Mouse (Mus musculus): ENCODE data around the gene Rnase10.
"Not testable (repeated sequence)": the region's sequence is repeated elsewhere in the genome, so short reads cannot be mapped to it uniquely, and the experiment has no call there.

Gene Rnase10

DNA sequence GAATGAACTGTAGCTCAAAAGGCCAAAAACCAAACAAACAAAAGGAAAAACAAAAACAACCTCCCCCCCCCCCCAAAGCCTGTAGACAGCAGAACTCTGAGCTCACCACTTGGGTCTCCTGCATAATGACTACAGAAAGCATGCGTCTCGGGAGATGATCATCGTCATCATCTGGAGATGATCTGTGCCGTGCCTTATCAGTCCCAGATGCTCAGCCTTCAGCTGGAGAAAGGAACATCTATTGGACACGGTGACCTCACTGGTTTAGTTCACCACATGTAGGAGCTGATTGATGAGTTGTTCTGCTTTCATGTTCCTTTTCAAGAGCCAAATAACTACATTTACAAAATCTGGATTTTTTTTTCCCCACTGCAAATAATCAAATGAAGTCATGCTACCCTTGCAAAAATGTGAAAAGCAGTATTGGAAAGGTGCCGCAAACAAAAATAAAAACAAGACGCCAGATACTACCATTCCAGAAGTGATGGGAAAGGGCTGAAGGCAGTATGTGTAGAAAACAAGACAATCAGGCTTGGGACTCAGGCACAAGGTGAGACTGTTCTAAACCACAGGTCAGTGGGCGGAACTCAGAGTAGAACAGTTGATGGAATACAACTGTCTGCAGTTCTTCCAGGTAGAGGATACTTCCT, at the start of gene Rnase10:
TSS of gene Rnase10 (plus strand) at position 600 of the 650 bp plus-strand sequence.
- DNase-seq (ENCODE audit: low spot score): no peak

DNA sequence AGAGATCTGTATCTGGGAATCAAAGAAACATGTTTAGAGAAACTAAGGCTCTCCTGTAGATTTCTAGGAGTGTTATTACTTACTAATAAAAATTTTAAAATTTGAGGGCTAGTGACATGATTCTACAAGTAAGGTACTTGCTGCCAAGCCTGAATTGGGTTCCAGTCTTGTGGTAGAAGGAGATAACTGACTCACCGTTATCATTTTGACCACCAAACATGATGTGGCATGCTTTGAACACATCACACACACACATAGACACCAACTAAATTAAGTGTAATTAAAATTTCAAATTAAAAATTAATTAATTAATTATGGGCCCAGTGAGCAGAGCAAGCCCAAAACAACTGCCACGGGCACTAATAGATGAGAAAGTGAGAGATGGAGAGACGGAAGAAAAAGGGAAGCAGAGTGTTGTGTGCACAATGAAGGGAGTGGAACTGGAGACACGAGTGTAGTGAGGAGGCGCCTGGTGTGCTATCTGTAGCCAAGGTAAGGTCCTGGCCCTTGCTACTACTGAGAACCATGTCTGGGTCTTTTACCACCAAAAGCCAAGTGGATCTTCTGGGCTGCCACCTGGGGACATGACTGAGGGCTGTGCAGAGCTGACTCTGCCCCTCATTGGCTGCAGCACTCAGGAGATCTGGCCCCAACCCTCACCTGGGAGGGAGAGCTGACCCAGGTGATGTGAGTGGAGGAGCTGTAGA, 49.1 kb upstream of the Rnase10 start:
- not testable (repeated sequence) for DNase-seq (ENCODE audit: low spot score)

DNA sequence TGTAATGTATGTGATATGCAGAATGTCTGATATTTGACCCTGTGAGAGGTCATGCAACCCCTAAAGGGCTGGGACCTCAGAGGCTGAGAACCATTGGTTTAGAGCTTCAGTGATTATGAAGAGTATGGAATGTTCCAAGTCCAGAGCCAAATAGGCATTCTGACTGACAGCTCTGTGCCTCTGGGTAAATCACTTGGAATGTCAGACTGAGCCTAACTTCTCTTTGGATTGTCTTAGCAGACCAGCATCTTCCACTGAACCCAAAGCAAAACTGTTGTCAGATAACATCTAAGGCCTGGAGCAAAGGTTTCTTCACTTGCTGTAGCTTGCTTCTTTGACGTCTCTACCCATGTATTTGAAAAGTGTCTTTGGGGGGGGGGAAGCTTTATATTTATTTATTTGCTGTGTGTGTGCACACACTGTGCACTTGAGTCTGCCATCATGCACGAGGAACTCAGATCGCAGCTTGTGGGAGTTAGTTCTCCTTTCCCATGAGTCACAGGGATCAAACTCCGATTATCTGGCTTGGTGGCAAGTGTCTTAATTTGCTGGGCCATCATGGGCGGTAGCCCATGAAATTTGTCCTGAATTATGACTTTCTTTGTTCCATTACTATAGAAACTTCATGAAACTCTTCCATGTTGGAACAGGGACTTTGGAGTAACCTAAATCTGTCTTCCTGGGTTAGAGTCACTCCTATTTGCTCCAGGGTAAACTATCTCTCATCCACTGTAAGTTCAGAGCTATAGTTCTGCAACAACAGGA, 39.2 kb upstream of the Rnase10 start:
- DNase-seq (ENCODE audit: low spot score): no peak

DNA sequence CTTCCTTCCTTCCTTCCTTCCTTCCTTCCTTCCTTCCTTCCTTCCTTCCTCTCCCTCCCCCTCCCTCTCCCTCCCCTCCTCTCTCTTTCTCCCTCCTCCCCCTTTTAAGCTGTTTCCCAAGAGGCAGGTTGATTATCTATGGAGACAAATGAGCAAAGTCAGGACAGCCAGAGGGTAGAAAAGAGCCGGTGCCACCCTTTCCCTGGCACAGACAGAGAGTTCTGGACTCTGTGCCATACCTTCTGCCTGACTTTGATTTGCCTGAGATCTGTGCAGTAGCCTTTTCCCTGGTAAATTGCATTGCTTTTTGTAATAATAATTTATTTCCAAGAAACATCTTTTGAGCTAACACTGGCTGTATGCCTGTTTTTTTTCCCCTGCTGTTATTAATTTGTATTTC, 38.5 kb upstream of the Rnase10 start:
- DNase-seq (ENCODE audit: low spot score): no peak

DNA sequence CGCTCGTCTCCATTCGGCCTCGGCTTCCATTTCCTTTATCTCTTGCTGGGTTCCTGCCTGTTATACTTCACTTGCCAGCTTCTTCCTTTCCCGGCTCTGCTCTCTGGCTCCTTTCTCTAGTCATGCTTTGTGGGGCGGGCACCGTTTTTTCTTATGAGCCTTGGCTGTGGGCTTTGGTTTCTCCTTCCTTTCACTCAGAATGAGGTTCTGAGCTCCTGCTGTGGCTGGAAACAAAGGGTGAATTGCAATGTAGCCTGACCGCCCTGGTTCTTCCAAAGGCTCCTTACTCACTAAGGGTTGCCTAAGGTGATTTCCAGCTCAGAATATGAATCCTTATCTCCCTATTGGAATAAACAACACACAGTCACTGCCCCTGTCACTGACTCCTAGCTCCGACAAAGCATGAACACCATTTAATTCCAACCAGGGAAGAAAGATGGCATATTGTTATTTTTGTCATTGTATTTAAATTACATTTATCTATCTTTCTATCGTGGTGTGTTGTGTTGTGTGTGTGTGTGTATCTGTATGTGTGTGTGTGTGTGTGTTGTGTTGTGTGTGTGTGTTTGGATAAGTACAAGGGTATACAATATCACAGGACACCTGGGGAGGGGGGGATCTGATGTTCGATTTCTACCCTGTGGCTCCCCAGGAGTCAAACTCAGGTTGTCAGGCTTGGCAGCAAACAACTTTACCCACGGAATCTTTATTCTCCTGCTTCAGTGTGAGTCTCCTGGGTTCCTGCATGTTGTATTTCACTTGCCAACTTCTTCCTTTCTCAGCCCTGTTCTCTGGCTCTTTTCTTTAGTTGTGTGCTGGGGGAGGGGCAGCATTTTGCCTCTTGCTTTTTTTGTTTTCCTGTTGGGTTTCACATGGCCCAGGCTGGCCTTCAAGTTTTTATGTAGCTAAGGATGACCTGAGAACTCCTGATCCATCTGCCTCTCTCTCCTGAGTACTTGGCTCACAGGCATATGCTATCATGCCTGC, 37.7 kb upstream of the Rnase10 start:
- DNase-seq (ENCODE audit: low spot score): no peak

DNA sequence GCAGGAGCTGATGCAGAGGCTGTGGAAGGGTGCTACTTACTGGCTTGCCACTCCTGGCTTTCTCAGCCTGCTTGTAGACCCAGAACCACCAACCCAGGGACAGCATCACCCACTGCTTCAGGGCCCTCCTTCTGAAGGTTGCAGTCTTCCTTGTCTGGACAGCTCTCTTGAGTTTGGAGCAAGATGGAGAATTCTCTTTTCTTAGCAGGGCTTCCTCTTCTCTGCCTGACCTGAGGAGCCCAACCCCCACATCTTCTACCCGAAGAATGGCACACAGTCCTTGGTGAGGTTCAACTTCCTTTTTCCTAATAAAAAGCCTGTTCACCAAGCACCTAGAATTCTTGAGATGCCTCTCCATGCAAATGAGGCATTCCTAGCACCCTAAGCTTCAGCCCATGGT, 36.7 kb upstream of the Rnase10 start:
- DNase-seq (ENCODE audit: low spot score): no peak

DNA sequence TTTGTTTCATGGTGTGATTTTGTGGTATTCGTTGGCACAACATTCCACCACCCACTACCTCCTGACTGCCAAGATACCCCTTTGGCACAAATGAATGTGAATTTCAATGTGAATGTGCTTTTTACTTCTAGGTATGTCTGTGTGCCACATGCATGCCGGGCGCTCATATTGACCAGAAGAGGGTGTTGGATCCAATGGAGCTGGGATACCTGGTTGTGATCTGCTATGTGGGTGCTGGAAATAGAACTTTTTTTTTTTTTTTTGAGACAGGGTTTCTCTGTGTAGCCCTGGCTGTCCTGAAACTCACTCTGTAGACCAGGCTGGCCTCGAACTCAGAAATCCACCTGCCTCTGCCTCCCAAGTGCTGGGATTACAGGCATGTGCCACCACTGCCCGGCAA, 34.5 kb upstream of the Rnase10 start:
- DNase-seq (ENCODE audit: low spot score): not testable (repeated sequence)

DNA sequence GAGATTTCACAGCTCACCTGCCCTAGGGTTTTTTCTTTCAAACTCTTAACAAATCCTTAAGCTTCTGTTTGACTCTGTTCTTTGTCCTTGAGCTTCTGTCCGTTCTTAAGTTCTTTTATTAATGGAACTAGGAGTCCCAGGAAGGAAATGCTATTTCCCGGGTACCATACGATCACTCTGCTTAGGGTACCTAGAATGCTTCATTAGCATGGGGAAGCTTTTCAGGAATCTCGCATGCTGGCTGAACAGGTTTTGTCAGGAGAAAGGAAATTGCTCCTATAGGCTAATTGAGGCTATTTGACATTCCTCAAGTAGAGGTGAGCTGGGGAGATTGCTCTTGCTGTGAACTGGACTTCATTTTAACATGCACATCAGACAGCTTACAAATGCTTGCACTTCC, 33.9 kb upstream of the Rnase10 start:
- DNase-seq (ENCODE audit: low spot score): no peak

DNA sequence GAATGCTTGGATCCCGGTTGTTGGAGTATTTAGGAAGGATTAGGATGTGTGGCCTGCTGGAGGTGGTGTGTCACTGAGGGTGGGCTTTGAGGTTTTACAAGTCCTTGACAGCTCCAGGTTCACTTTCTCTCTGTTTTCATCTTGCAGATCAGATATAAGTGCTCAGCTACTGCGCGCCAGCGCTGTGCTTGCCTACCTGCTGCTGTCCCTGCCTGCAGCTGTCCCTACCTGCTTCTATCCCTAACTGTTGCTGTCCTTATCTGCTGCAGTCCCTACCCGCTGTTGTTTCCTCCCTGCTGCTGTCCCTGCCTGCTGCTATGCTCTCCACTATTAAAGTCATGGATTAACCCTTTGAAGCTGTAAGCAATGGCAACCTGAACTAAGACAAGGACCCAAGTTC, 32.5 kb upstream of the Rnase10 start:
- no peak for DNase-seq (ENCODE audit: low spot score)

DNA sequence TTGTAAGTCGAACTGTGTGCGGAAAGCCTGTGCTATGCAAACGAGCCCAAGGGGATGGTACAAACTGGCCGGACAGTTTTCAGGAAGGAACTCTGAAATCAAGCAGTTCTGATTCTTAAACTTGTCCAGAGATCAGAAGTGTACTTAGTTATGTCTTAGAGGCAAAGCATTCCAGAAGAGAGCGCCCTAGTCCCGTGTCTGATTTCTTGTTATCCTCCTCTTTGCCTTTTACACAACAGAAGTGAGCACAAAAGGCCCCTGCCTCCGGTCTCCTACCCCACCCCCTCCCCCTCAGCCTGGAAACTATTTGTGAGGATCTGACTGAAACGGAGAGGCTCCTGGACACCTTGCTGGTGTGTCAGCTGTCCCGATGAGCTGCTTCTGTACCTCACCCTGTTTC, 30.9 kb upstream of the Rnase10 start:
- no peak for DNase-seq (ENCODE audit: low spot score)

DNA sequence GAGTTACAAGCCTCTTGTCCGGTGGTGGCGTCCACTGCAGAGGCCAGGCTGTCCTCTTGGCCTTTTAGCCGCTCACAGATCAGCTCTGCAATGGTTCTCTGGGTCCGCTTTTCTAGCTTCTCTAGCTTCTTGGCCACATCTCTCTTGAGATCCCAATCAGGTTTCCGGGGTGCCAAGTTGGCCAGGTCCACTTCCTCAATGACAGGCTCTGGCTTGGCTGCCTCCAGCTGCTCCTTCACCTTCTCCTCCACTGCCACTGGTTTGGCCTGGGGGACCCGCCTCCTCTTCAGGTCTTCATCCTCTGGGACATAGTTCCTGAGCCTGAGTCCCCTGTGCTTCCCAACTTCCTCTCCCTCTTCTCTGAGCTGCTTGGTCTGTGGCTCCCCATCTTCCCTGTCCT, 29.1 kb upstream of the Rnase10 start:
- not testable (repeated sequence) for DNase-seq (ENCODE audit: low spot score)

DNA sequence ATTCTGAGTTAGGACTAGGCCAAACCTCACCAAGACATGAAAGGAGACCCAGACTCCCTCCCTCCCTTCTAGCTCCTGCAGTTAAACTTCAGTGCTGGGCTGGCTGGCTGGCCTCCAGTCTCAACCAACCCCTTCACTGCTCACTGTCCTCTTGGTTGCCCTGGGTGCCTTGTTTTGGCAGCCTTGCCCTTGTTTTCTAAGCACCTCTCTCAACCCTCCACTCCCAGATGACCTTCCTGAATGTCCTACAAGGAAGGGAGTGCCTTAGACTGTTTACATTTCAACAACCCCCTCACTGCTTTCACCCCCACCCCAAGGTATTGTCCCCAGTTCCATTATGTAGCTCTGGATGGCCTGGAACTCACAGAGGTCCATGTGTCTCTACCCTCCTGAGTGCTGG, 27.9 kb upstream of the Rnase10 start:
- DNase-seq (ENCODE audit: low spot score): no peak

DNA sequence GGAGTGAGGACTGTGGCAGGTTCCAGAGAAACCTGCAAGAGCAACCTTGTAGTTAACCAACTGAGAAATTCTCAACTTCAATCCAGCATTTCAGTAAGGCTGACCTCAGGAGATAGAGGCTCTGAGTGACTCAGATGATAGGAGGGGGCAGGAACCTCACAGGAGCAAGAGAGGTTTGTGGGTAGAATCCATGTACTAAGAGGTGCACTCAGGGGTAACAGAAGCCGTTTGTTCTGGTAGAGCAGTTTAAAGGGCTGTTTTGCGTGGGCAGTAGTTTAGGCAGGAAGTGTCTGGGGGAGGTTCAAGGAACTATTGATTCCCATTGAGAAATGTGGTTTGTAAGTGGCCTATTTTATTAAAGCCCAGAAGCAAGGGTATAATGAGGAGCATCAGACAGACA, 26.3 kb upstream of the Rnase10 start:
- DNase-seq (ENCODE audit: low spot score): no peak

DNA sequence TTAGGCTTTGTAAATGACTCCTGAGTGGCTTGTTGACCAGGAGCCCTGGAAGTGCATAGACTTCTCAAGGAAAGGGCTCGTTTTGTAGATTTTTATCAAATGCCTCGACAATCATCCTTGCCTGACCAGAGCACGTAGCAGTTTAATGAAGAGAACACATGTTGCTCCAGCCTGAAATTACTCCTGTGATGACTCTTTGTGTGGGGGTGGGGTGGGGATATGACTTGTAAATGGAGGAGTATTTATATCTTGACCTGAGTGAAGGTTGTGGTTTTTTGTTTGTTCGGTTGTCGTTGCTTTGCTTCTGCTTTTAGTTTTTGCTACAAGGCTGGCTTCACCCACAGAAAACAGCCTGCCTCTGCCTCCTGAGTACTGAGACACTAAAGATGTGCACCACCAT, 25.7 kb upstream of the Rnase10 start:
- no peak for DNase-seq (ENCODE audit: low spot score)

DNA sequence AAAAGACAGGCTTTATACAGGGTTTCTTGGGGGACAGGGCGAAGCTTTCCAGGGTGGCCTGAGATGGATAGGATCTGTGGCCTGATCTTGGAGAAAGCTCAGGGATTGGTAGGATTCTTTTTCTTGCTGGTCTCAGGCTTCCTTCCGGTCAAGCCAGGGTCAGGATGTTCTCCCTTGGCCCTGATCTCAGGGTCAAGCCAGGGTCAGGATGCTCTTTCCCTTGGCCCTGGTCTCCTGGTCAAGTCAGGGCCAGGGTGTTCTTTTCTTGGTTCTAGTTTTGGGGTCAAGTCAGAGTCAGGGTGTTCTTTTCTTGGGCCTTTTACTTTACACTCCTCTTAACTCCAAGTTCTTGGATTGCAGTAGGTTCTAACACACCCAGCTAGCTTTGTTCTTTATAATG, 19.9 kb upstream of the Rnase10 start:
- no peak for DNase-seq (ENCODE audit: low spot score)

DNA sequence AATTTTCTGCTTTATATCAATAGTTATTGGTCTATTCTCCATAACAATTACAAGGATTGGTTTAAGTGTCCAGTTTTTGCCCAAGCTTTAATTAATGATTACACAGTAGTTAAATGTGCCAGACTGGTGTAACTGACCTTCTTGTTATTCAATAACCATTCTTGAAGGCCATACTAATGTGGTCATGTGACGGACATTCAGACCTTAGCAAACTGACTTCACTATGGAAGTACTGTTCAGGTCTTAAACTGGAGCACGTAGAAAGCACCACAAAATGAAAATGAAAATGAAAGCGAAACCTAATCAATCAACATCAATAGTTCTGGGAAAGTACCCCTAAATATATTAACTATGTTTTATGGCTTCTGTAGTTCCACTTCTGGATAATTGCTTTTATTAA, 16.5 kb upstream of the Rnase10 start:
- no peak for DNase-seq (ENCODE audit: low spot score)

DNA sequence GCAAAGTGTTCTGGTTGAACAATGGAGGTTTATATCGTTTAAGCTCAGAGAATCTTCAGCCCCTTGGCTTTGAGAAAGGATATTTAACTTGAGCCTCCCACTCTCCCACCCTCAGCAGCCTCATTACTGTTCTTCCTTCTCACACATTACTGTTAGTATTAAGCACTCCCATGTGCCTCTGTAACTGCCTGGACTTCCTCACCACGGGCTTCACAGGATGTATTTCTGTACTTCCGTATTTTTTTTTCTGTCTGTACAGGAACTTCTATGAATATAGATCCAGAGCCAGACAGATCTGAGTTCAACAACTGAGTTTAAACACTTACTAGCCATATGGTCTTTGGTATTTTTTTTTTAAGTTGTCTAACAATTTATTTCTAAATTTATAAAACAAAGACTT, 10.5 kb upstream of the Rnase10 start:
- no peak for DNase-seq (ENCODE audit: low spot score)

DNA sequence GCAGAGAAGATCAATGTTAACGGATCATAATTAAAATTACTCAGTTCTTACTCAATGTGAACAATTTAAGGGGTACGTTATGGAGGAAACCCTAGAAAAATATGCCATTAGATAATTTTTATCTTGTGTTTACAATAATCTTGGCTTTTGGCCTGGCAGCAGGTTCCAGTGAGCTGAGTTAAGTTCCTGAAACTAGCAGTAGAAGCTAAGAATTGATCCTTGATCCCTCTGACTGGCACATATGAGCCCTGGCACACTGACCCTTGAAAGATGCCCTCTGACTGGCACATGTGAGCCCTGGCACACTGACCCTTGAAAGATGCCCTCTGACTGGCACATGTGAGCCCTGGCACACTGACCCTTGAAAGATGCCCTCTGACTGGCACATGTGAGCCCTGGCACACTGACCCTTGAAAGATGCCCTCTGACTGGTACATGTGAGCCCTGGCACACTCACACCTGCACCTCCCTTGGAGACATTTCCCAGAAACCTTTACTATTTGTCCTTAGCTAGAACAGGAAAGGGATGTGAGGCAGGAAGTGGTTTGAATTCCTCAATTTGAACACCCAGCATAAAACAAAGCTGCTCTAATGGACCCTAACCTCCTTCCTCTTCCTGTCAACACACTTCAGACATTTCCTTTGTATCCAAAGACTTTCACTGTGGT, 9.4 kb upstream of the Rnase10 start:
- no peak for DNase-seq (ENCODE audit: low spot score)

DNA sequence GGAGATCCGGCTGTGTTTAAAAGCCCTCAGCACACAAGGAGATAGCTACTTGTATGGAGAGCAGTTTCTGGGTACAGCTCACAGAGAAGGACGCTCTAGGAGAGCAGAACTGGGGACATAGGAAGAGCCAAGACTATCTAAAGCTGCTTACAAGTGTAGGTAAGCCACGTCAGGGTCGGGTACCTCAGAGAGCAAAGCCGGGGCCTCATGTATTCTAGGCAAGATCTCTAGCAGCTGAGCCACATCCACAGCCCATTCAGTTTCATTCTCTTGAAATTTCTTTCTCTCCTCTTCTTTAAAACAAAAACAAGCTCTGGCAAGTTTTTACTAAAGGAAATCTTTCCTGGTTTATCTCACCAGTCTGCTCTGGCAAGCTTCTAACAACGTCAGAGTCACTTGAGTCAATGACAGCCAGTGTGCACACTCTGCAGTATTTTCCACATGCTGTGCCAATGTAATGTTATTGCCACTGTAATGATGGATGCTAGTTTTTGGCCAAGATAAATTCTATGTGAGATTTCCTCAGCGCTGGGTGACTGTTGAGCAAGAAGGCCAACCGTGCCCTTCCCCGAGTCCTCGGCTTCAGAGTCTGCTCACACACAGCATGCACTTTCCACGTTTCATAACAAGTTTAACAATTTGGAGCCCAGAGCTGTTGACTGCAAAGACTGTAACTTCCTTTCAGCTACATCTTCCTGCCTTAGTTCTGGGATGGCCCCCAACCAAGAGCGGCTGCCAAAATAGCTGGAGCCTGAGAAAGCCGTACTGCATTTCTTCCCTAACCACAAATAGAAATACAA, 563 bp downstream of the Rnase10 start:
- DNase-seq (ENCODE audit: low spot score): no peak

DNA sequence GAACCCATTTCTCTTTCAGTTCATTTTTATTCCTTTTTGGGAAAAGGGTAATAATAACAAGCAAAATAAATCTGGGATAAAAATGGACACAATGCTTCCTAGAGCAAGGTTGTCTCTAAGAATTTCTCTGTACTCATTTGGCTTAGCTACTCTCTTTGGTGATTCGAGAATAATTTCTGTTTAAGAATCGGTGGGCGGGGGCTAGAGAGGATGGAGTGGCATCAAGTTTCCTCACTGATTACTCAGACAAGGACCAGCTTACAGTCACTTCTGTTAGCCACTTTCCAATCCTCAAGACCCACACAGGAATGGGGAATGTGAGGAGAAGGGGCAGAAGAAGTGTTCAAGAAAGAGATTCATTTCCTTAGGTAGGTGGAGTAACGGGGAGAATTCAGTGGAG, 1.2 kb downstream of the Rnase10 start:
- DNase-seq (ENCODE audit: low spot score): no peak

DNA sequence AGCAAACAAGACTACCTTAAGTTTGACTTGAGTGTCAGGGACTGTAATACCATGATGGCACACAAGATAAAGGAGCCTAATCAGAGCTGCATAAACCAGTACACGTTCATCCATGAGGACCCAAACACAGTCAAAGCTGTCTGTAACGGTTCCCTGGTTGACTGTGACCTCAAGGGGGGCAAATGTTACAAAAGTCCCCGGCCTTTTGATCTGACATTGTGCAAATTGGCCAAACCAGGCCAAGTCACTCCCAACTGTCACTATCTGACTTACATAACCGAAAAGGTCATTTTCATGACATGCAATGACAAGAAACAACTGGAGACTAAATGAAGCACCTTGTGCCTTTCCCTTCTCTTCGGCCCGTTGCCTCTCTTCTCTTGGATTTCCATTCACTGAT, 2.0 kb downstream of the Rnase10 start:
- DNase-seq (ENCODE audit: low spot score): no peak
